Mouse (Mus musculus): ENCODE results near the gene Olfr517. TPM values are rescaled to one million over a fixed set of nuclear protein-coding genes. Genes with fewer than 3 reads are reported as not detected.

Olfr517 gene
- not detected for polyA plus RNA-seq (2017; shearing (Covaris generic))

DNA sequence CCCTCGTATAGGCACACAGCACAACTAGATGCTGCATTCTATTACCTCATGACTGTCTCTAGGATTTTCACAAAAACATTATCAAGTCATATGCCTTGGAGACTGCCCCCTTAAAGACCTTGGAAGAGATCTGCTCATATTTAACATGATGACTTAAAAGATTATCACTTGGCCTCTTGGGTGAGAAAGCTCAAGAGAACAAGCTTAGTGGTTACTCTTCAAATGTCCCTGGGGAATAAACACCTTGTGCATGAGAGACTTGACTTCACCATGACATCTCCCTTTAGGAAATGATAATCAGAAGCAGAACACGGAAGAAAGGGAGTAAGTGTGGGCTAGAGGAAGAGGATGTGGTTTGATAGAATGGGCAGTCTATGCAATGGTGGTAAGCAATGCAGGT is at the start of gene Olfr517:
Gene Olfr517, minus strand, starts transcription at position 101 of the 400 bp plus-strand sequence.

GRCm38 (mm10) chr7:108894320-108894719 is 22.1 kb upstream of the Olfr517 start, which contains the start of gene Olfr519:
TSS of gene Olfr519 (minus strand) at chr7:108894420.

DNA sequence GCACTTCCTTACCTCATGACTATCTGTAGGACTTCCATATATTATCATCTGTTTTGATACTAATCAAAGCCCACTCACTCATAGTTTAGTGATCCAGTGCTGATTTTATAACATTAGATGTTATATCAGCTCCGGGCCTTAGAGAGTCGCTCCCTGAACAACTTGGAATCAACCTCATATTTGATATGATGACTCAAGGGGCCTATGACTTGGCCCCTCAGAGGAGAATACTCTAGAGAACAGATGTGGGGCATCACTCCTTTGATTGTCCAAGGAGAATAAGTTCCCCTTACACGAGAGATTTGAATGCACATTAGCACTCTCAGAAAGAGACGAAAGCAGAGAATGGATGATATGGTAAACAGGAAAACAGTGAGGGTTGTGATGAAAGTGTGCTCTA is 12.7 kb upstream of the Olfr517 start, which contains the start of gene Olfr518:
Gene Olfr518, minus strand, starts transcription at position 101 of the 400 bp plus-strand sequence.

GRCm38 (mm10) chr7:108850429-108850828 is 21.8 kb downstream of the Olfr517 start, which contains the start of gene Olfr516:
TSS of gene Olfr516 (minus strand) at chr7:108850529.

GRCm38 (mm10) chr7:108825897-108826296 is 46.3 kb downstream of the Olfr517 start, which contains the start of gene Olfr514:
TSS of gene Olfr514 (minus strand) at chr7:108825997.

Other genes starting within 250 kb of the Olfr517 start
- not detected for gene Olfr508, start 242.4 kb downstream of the Olfr517 start, polyA plus RNA-seq (2017; shearing (Covaris generic))
- not detected for gene Olfr509, start 220.5 kb downstream of the Olfr517 start, polyA plus RNA-seq (2017; shearing (Covaris generic))
- gene Olfr510, start 206.0 kb downstream of the Olfr517 start, polyA plus RNA-seq (2017; shearing (Covaris generic)): not detected
- gene Olfr512, start 159.1 kb downstream of the Olfr517 start, polyA plus RNA-seq (2017; shearing (Covaris generic)): not detected
- gene Olfr513, start 121.4 kb downstream of the Olfr517 start, polyA plus RNA-seq (2017; shearing (Covaris generic)): not detected
- not detected for gene Olfr514, start 46.4 kb downstream of the Olfr517 start, polyA plus RNA-seq (2017; shearing (Covaris generic))
- not detected for gene Olfr516, start 21.9 kb downstream of the Olfr517 start, polyA plus RNA-seq (2017; shearing (Covaris generic))
- gene Olfr518, start 12.6 kb upstream of the Olfr517 start, polyA plus RNA-seq (2017; shearing (Covaris generic)): not detected
- not detected for gene Olfr519, start 22.0 kb upstream of the Olfr517 start, polyA plus RNA-seq (2017; shearing (Covaris generic))
- not detected for gene Nlrp10, start 57.8 kb upstream of the Olfr517 start, polyA plus RNA-seq (2017; shearing (Covaris generic))
- gene Eif3f, start 62.0 kb upstream of the Olfr517 start, polyA plus RNA-seq (2017; shearing (Covaris generic)): 27.1 TPM
- gene Tub, start 78.0 kb upstream of the Olfr517 start, polyA plus RNA-seq (2017; shearing (Covaris generic)): 0.22 TPM
- gene Ric3, start 211.0 kb upstream of the Olfr517 start, polyA plus RNA-seq (2017; shearing (Covaris generic)): 0.12 TPM